Mouse (Mus musculus) forebrain, embryonic 15.5 days (tissue): Measurements from ENCODE around the gene Atp6v1a. TPM values are rescaled to one million over a fixed set of nuclear protein-coding genes. Genes with fewer than 3 reads are reported as not detected.

Experiments used
- ATAC-seq: fragments of 200-750 bp; cut with Nextera tagmentation; replicated peaks from 2 replicates; pipeline ENCODE4 v1.8.0; 2017; ENCODE audit warnings: mild to moderate bottlenecking, moderate TSS enrichment, moderate library complexity
- H3K27ac ChIP-seq: fragments of 300-500 bp; sonication (generic); replicated peaks from 2 replicates; pipeline ENCODE4 v1.5.1; 2015; ENCODE audit warnings: mild to moderate bottlenecking, inconsistent platforms
- H3K27me3 ChIP-seq: fragments of 300-500 bp; sonication (generic); 2 replicates; pipeline ENCODE4 v1.6.1; 2015; ENCODE audit warnings: inconsistent platforms
- H3K36me3 ChIP-seq: fragments of 300-500 bp; sonication (generic); 2 replicates; pipeline ENCODE4 v1.6.1; 2015; ENCODE audit warnings: mild to moderate bottlenecking, inconsistent platforms
- H3K4me1 ChIP-seq: fragments of 300-500 bp; sonication (generic); 2 replicates; pipeline ENCODE4 v1.6.1; 2015; ENCODE audit warnings: inconsistent platforms
- H3K4me2 ChIP-seq: fragments of 300-500 bp; sonication (generic); replicated peaks from 2 replicates; pipeline ENCODE4 v1.6.1; 2015; ENCODE audit warnings: mild to moderate bottlenecking, inconsistent platforms
- H3K4me3 ChIP-seq: fragments of 300-500 bp; sonication (generic); 2 replicates; pipeline ENCODE4 v1.5.1; 2015; ENCODE audit warnings: mild to moderate bottlenecking, inconsistent platforms
- H3K9ac ChIP-seq: fragments of 300-500 bp; sonication (generic); replicated peaks from 2 replicates; pipeline ENCODE4 v1.6.1; 2015; ENCODE audit warnings: mild to moderate bottlenecking, inconsistent platforms
- H3K9me3 ChIP-seq: fragments of 300-500 bp; sonication (generic); 2 replicates; pipeline ENCODE4 v1.6.1; 2016; ENCODE audit warnings: inconsistent platforms
- WGBS: fragments of 180-500 bp; shearing (Covaris S2); methylation state at CpG from one replicate; pipeline ENCODE4 v1.1.7; 2015; ENCODE audit warnings: mixed read lengths; 5-methylcytosine and 5-hydroxymethylcytosine counted together
- polyA plus RNA-seq: library from polyadenylated mRNA; unstranded; fragments of >200 nt; fragmentation: Nextera tagmentation; extraction: Ambion mirVana; gene quantifications from 2 replicates; pipeline ENCODE4 v1.2.1, GENCODE M21; 2015

The Atp6v1a gene
- polyA plus RNA-seq, 1 experiment from 2014 or later, result 107 TPM

DNA sequence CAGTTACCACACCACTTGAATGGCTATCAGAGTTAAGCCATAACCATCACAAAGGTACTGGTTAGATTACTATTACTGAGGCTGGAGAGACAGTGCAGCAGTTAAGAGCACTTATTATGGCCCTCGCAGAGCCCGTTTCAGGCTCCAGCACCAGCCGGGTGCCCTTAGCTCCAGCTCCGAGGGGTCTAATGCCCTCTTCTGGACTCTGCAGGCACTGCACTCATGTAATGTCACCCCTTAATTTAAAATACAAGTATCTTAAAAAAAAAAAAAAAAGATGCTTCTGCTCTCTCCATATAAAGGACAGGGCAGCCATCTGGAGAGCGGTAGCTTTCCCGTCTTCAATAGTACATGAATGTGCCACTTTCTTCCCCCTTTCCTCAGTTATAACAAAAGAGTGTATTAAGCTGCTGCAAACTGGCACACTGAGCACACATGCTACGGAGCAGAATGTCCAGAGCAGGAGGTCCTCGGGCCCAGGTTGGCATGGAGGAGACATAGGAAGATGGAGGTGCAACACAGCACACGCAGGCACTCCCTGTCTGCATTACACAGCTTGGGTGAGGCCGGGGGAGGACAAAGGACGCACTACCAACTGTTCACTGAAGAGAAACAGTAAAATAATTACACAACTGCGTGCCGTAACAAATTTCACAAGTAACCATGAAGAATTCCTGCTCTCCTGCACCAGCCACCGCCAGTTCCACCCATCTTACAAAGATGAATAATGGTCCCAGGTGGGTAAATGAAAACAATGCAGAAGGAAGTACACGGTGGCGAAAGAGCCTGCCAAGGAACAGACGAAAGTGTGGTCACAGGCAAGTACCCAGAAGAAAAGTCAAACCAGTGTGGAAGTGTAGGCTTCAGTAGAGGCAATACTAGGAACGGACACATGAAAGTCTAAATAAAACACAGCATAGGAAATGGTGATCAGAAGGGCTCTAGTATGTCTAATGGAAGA lies 35.4 kb downstream of the Atp6v1a start:
- H3K4me3 ChIP-seq, result no peak overlapping the region
- no peak overlapping the region for H3K9ac ChIP-seq
- no peaks in the 10 kb centered on the region for H3K27me3 ChIP-seq
- no peak for ATAC-seq
- peaks cover 67% of the 10 kb centered on the region for H3K36me3 ChIP-seq
- no peak overlapping the region for H3K27ac ChIP-seq
- no peaks in the 10 kb centered on the region for H3K9me3 ChIP-seq
- H3K4me2 ChIP-seq, result no peak overlapping the region
- no peaks in the 10 kb centered on the region for H3K4me1 ChIP-seq
- WGBS, result 90% methylated on average over 18 of the region's 18 CpGs

DNA sequence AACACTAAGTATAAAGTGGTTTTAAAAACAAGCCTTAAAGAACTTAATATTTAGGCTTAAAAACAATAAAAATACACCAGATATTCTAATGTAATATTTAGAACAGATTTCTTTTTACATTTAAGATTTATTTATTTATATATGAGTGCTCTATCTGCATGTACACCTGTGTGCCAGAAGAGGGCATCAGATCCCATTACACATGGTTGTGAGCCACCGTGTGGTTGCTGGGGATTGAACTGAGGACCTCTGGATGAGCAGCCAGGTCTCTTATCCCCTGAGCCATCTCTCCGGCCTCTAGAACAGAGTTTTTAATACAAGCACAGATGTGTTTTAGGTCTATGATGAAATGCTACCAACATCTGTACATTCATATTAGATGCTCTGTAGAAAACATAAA lies 36.6 kb downstream of the Atp6v1a start:
- H3K9me3 ChIP-seq, result no peaks in the 10 kb centered on the region
- no peak overlapping the region for H3K4me3 ChIP-seq
- no peak overlapping the region for H3K4me2 ChIP-seq
- H3K36me3 ChIP-seq, result peaks cover 67% of the 10 kb centered on the region
- WGBS, result 92% methylated on average over 2 of the region's 2 CpGs
- H3K27me3 ChIP-seq, result no peaks in the 10 kb centered on the region
- H3K27ac ChIP-seq, result no peak overlapping the region
- no peaks in the 10 kb centered on the region for H3K4me1 ChIP-seq
- H3K9ac ChIP-seq, result no peak overlapping the region
- no peak for ATAC-seq

DNA sequence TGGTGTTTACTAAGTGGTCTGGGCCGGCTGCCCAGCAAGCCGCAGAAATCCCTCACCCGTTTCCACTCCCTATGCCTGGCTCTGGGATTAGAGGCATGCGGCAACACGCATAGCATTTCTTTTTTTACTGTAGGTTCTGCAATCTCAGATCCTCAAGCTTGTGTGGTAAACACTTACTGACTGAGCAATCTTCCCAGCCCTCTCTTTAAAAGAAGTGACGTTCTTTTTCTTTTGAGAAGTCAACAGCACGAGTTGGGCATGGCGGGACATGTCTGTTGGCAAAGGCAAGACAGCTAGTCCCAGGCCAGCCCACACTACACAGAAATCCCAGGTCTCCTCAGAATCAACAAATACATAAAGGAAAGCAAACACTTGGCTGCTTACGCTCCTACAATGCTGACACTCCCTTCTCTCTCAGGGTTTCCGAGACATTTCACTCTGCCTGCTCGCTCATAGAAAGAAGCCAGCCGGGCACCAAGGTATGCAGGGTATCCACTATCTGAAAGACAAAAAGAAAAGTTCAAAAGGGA lies 38.3 kb downstream of the Atp6v1a start:
- Histone ChIP-seq H3K9me3 (no peaks in the 10 kb centered on the region), H3K27me3 (no peaks in the 10 kb centered on the region), H3K4me3 (no peak overlapping the region), H3K9ac (no peak overlapping the region), H3K4me2 (no peak overlapping the region), H3K4me1 (no peaks in the 10 kb centered on the region), H3K36me3 (peaks cover 64% of the 10 kb centered on the region), H3K27ac (no peak overlapping the region)
- no peak for ATAC-seq
- WGBS, result 93% methylated on average over 12 of the region's 12 CpGs

DNA sequence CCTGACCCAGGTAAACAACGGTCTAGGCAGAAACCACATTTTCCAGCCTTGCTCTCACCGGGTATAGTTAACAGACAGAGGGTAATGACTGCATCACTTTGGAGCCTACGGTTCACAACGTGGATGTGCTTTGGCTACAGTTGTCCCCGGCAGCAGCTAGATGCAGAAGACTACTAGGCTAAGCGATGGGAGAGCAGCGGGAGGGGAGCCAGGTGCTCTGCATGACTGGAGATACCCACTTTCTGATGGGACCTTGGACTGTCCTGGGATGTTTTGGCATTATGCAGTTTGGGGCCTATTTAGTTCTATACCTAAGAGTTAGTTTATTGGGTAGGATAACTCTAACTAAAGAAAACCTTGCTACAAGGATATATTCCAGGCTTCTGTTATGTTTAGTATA lies 40.1 kb downstream of the Atp6v1a start:
- Histone ChIP-seq H3K4me3 (no peak overlapping the region), H3K36me3 (peaks cover 75% of the 10 kb centered on the region), H3K4me1 (no peaks in the 10 kb centered on the region), H3K4me2 (no peak overlapping the region), H3K27ac (no peak overlapping the region), H3K27me3 (no peaks in the 10 kb centered on the region), H3K9me3 (no peaks in the 10 kb centered on the region), H3K9ac (no peak overlapping the region)
- whole genome bisulfite sequencing, result 97% methylated on average over 7 of the region's 7 CpGs
- ATAC-seq, result no peak

DNA sequence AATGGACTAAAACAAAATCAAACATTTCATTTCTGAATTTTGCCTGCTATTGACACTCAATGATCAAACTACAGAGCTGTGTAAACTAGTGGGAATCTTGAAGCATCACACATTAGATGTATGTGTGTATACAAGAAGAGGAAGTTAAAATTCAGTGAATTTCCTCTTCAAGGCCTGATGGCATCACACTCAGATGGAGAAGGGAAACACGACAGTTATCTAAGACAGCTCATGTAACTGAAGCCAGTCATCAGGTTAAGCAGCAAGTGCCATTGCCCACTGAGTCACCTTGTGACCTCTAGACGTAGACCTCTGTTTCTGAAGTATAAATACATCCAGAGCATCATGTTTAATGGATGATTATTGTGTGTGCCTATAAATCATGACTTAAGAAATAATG lies 51.9 kb downstream of the Atp6v1a start:
- no peak overlapping the region for H3K27ac ChIP-seq
- ATAC-seq, result no peak
- H3K9ac ChIP-seq, result no peak overlapping the region
- WGBS, result 88% methylated on average over 2 of the region's 2 CpGs
- H3K4me1 ChIP-seq, result no peaks in the 10 kb centered on the region
- H3K4me3 ChIP-seq, result no peak overlapping the region
- no peaks in the 10 kb centered on the region for H3K27me3 ChIP-seq
- peaks cover 67% of the 10 kb centered on the region for H3K36me3 ChIP-seq
- no peaks in the 10 kb centered on the region for H3K9me3 ChIP-seq
- H3K4me2 ChIP-seq, result no peak overlapping the region

DNA sequence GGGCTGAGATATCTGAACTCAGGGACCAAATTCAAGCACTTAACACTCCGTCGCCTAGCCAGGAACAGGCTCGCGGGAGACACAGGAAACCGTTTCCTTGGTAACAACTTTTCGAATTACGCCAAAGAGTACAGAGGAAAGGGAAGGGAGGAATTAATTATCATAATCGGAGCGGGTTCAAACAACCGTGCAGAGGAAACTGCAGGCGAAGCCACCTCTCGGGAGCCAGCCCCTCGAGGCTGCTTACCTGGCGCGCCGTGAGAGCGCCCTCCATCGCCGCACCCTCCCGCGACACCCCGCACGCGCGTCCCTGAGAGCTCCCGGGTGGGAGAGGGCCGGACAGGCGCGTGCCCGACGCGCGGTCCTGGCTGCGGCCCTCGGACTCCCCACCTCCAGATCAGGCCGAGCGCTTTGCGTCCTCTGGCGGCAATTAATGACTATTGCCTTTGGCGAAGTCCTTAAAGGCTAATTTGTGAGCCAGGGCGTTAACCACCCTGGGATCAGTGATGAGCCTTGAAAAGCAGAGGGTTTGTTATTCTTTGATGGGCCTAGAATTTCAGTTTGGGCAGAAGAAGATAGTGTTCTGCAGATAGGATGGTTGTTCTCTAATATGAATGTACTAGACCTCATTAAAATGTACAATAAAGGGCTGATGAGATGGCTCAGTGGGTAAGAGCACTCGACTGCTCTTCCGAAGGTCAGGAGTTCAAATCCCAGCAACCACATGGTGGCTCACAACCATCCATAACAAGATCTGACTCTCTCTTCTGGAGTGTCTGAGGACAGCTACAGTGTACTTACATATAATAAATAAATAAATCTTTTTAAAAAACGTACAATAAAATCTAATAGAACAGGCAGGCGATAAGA lies 76.2 kb downstream of the Atp6v1a start, which contains the start of gene Gramd1c:
TSS of gene Gramd1c (minus strand) at position 321 of the 870 bp plus-strand sequence.
- WGBS, result 6% methylated on average over 45 of the region's 45 CpGs
- ATAC-seq, result peak; percentile 93

DNA sequence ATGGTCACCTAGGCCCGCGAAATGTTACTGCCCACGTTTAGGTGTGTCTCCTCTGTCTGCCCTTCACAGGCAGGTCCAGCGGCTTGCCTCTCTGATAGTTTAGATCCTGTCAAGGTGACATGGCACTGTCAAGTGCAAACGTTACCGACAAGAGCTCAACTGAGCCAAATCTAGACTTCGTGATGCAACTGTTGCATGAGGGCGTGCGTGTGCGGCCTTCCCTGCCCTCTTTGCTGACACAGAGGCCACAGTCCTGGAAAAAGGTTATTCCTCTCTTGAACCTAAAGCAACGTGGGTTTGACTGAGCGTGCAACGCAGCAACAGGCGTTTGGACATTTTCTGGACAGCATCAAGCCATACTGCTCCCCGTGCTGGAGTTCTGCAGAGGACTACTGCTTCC lies 78.2 kb downstream of the Atp6v1a start:
- WGBS, result 95% methylated on average over 15 of the region's 15 CpGs
- ATAC-seq, result no peak
- no peak overlapping the region for H3K4me2 ChIP-seq
- H3K27ac ChIP-seq, result no peak overlapping the region
- no peaks in the 10 kb centered on the region for H3K27me3 ChIP-seq
- no peak overlapping the region for H3K9ac ChIP-seq
- no peaks in the 10 kb centered on the region for H3K9me3 ChIP-seq
- H3K4me3 ChIP-seq, result no peak overlapping the region
- H3K36me3 ChIP-seq, result no peaks in the 10 kb centered on the region
- peaks cover 8% of the 10 kb centered on the region; the same call in 1 of the 2 replicates for H3K4me1 ChIP-seq

More for the DNA sequence above, 76.2 kb downstream of the Atp6v1a start, which contains the start of gene Gramd1c:
- Histone ChIP-seq H3K4me2 (peak within 1 kb of the TSS; percentile 65), H3K27ac (peak within 1 kb of the TSS; percentile 77), H3K27me3 (no peaks in the 10 kb centered on the region), H3K4me1 (peaks cover 8% of the 10 kb centered on the region; the same call in 1 of the 2 replicates), H3K9ac (peak within 1 kb of the TSS; percentile 60), H3K4me3 (peak within 1 kb of the TSS; percentile 62), H3K9me3 (no peaks in the 10 kb centered on the region), H3K36me3 (no peaks in the 10 kb centered on the region)

DNA sequence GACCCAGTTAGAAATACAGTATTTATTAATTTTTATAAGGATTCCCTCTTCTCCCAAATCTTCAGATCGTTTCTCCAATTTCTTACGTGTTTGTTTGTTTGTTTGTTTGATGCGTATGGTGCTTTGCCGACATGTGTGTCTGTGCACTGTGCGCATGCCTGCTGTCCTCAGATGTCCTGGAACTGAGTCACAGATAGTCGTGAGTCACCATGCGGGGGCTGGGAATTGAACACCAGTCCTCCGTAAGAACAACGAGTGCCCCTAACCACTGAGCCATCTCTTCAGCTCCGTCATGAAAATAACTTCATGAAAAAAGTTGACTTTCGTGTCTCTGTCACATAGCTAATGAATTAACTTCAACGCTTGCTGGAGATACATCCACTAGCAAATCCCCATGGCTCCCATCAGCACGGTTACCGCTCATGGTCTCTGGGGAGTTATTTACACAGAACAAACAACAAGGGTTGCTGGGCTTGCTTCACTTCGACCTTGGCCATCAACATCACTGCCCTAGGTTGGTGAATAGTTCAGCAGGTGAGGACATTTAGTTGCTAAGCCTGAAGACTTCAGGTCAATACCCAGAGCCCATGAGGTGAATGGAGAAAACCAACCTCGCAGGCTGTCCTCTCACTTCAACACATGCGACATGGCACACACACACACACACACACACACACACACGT lies 78.8 kb downstream of the Atp6v1a start:
- H3K9me3 ChIP-seq, result no peaks in the 10 kb centered on the region
- no peak overlapping the region for H3K27ac ChIP-seq
- no peak overlapping the region for H3K9ac ChIP-seq
- ATAC-seq, result no peak
- no peak overlapping the region for H3K4me3 ChIP-seq
- H3K36me3 ChIP-seq, result no peaks in the 10 kb centered on the region
- 94% methylated on average over 18 of the region's 18 CpGs for WGBS
- no peak overlapping the region for H3K4me2 ChIP-seq
- peaks cover 8% of the 10 kb centered on the region; the same call in 1 of the 2 replicates for H3K4me1 ChIP-seq
- H3K27me3 ChIP-seq, result no peaks in the 10 kb centered on the region

DNA sequence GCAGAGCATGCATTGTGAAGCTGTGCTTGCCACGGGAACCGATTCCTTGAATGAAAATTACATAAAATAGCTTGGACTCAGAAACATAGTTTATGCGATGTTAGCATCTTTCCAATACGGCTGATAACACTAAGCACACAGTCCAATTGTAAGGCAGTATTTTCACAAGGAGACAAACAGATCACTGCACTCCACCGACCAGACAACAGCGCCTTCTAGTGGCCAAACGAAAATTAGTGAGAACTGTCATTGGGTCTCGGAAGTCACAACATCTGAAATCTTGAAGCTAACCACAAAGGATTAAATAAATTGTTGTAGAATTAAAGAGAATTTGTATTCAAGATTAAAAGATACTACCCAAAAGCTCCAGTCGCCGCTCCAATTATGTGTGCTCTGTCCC lies 80.8 kb downstream of the Atp6v1a start:
- H3K9ac ChIP-seq, result no peak overlapping the region
- no peak overlapping the region for H3K27ac ChIP-seq
- no peak overlapping the region for H3K4me2 ChIP-seq
- H3K36me3 ChIP-seq, result no peaks in the 10 kb centered on the region
- peaks cover 8% of the 10 kb centered on the region; the same call in 1 of the 2 replicates for H3K4me1 ChIP-seq
- H3K4me3 ChIP-seq, result no peak overlapping the region
- ATAC-seq, result 0 out of 2 replicates have a peak, but pooled peaks have one; percentile 39
- H3K27me3 ChIP-seq, result no peaks in the 10 kb centered on the region
- no peaks in the 10 kb centered on the region for H3K9me3 ChIP-seq
- WGBS, result 23% methylated on average over 10 of the region's 10 CpGs

DNA sequence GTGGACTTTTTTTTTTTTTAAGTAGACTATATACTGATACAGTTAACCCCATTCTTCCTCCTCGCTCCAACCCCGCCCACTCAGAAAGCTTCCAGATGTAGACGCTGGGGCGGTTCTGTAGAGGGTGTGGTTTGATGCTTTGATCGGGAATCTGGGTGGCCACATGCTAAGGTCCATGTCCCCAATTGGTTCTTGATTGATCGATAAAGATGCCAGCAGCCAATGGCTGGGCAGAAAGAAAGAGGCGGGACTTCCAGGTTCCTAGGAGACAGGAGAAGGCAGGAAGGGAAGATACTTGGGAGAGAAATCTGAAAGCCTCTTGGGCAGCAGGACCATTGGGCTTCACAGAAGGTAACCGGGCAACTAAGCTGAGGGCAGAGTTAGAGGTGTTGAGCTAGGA lies 83.7 kb downstream of the Atp6v1a start:
- no peak overlapping the region for H3K27ac ChIP-seq
- no peaks in the 10 kb centered on the region for H3K4me1 ChIP-seq
- H3K9ac ChIP-seq, result no peak overlapping the region
- H3K4me2 ChIP-seq, result no peak overlapping the region
- H3K27me3 ChIP-seq, result no peaks in the 10 kb centered on the region
- H3K9me3 ChIP-seq, result no peaks in the 10 kb centered on the region
- 69% methylated on average over 8 of the region's 8 CpGs for WGBS
- H3K4me3 ChIP-seq, result no peak overlapping the region
- no peaks in the 10 kb centered on the region for H3K36me3 ChIP-seq
- ATAC-seq, result no peak

DNA sequence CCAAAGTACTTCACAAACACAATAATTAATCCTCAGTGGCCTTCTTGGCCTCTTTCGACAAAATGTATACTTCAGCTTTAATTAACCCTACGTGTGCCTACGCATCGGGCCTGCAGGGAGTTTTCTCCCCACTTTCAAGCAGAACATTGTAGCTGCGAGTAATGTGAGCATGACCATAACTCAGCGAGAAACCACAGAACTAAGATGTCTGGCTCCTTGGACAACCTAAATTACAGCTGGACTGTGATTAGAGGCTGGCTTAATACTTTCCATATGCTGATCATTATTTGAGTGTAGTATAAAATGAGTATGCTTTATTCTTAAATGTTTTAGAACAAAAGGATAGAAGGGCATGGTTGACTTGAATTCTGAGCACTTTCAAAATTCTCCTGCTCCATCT lies 86.2 kb downstream of the Atp6v1a start:
- Histone ChIP-seq H3K9me3 (no peaks in the 10 kb centered on the region), H3K36me3 (no peaks in the 10 kb centered on the region), H3K4me3 (no peak overlapping the region), H3K9ac (no peak overlapping the region), H3K27me3 (no peaks in the 10 kb centered on the region), H3K4me2 (no peak overlapping the region), H3K27ac (no peak overlapping the region), H3K4me1 (no peaks in the 10 kb centered on the region)
- 77% methylated on average over 6 of the region's 6 CpGs for WGBS
- no peak for ATAC-seq
